Mouse (Mus musculus) urinary bladder, postnatal 10 days (tissue): ENCODE data around the gene Lrrfip1.

Source experiments
- DNase-seq: peaks from one replicate; pipeline ENCODE4 v3.0.0; 2022; ENCODE audit warnings: low spot score

Gene Lrrfip1

DNA sequence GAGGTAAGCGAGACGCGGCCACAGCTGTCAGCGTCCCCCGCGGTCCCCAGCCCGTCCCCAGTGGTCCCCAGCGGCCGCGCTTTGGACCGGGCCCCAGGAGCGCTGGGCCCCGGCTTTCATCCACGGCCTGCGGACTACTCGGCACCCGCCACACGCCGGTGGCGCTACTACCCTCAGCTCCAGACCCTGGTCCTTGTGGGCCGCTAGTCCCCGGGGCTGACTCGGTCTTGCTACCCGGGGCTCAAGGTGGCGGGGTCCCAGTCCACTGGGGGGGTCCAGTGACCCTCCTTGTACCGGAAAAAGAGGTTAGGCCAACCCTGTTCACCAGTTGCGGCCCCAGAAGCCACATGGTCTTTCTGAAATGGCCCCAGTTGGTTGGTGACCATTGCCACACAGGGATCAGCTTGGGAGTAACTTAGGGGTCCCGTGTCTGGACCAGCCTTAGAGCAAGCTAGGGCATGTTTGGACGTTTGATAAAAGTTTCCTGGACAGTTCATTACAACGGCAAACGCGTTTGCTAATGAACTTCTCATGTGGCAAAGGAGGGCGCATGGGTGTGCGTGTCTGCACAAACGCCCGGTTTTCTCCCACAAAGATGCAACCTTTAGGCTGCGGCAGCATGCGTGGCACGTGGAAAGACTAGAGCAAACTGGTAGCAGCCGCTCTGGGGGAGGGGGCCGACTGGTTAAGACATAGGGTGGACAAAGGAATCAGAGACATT is 514 bp downstream of the Lrrfip1 start:
- no peak for DNase-seq

DNA sequence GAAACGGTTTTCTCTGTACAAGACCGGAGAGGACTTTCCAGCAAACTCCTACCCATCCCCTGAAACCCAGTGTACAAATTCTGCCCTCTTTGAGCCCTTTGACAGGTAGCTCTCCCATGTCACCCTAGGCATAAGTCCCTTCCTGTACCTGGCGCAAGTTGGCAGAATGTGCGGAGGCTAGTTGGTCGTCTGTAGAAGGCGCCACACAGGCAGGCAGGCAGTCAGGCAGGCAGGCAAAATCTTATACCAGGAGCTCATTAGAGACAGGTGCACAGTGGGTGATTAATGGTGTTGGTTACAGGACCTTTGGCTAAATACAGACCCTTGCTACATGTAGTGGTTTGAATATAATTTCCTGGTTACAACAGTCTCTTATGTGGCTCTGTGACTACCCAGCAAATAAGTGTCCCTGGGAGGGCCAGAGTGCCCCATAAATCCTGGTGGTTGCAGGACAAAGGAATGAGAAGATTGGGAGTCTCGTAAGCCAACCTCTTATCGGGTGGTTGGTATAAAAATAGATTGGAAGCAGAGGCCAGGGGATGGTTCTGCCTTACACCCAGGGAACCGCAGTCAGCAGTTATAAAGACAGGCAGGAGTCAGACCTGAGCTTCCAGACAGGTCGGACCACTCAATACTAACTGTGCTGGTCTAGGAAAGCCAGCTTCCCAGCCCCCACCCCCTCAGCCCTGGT is 1.5 kb downstream of the Lrrfip1 start:
- no peak for DNase-seq

DNA sequence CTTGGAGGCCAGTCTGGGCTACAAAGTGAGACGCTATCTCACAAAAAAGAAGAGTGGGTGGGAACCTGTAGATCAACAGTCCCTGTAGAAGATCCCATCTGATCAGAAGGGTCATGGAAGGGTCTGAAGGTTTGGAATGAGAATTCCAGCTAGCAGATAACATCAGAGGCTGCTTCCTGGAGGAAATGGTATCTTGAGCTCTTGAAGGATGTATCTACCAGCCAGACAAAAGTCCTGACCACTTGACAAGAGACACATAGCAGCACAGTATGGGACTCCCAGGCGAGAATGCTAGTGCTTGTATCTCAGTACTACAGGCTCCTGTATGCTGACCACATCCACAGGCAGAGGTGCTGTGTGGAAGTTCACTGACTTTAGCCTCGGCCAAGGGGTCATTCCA is 2.6 kb downstream of the Lrrfip1 start:
- no peak for DNase-seq

DNA sequence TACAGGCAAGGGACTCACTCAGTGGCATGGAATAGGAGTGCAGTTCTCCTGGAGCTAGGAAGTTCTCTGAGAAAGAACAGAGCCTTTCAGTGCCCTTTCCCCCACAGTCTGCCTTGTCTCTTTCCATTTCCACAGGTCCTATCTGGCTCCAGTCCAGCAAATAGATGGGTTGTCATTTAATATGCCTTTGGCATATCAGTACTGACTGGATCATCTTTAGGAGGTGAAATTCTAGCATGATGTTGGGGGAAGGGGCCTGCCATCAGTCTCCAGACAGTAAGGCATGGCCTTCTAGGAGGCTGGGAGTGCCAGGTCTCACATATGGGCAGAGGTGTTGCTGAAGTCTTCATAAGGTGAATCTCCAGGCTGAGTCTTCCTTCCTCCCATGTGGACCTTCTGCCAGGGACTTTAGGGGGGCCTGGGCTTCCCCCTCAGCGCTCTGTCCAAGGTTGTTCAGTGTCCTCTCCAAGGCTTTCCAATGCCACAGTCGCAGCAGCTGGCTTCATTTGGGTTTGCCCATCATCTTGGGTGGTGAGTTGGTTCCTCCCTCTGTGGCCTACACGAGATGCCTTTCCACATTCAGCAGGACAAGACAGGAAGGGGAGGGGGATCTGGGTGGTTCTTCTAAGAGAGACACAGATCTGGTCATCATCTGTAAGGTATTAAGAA is 3.5 kb downstream of the Lrrfip1 start:
- DNase-seq: no peak

DNA sequence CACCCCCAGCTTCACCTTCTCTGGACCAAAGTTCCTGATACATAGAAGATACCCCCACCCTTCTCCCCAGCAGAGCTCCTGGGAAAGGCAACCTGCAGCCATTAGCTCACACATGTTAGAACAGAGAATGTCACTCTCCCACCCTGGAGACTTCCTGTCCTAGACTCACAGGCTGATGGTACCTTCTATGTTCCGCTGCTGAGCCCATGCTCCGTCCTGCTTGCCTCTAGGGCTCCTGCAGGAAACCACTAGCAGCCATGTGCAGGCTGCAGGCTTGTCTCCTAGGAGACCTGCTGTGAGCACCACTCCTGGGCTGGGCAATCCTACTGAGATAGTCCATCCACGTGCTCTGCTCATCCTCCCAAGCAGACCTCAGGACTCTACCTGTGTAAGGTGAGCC is 4.1 kb downstream of the Lrrfip1 start:
- no peak for DNase-seq

DNA sequence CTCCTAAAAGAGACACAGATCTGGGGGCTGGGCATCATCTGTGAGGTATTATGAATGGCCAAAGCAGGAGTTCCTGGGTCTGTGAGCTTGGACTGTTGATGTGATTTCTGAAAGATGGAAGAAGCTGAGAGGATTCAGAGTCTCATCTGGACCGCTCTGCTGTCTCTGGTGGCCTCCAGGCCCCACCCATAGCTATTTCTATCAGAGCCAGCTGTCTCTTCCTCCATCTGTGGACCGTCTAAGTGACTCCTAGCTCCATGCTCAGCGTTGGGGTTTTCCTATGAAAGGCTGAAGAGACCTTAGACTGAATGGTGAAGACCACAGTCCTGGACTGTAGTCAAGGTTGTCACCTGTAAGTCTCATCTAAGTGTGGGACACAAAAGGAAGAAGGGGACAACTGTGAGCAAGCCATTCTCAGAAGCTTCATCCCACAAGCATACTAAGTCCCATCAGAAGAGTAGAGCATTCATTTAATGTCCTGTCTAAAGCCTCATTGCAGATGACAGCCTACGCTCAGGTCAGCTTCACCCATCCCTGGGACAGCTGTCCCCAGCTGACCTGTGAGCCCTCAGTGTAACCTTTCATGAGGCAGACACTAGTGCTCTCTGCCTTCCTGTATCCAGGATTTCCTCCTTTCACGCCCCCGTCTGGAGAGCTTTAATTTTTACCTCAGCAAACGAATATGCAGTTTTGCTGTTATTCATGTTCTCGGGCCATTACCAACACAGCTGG is 5.2 kb downstream of the Lrrfip1 start:
- DNase-seq: no peak

DNA sequence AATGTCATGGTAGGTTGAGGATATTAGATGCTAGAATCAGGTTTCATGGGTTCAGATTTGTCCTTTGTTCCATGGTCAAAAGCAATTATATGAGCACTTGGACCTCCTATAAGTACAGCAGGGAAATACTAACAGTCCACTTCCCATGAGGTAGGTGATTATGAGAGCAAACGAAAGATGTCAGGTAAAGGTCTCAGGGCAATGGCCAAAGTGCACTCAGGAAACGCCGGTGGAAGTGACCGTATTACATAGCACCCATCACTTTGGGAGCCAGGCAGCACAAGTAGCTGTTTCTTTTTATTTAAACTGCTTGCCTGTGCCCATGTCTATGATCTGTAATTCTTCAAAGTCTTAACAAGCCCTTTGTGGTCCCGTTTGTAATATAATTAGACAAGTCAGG is 7.5 kb downstream of the Lrrfip1 start:
- no peak for DNase-seq

DNA sequence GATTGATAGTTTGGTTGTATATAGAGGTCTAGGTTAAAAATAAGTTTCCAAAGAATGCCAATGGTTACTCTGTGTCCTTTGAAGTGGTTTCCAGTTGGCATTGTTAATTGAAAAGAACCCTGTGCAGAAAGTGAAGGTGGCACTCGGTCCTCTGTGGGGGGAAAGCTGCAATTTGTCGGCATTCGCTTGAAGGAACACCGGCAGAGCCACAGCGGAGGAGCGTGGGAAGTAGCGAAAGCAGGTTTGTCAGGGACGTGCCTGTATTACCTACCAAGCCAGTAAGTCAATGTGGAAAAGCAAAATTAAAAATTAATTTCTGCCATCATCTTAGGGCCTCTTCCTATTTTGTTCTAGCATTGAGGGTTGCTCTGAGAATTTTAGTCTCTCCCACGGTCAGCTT is 8.2 kb downstream of the Lrrfip1 start:
- DNase-seq: no peak

DNA sequence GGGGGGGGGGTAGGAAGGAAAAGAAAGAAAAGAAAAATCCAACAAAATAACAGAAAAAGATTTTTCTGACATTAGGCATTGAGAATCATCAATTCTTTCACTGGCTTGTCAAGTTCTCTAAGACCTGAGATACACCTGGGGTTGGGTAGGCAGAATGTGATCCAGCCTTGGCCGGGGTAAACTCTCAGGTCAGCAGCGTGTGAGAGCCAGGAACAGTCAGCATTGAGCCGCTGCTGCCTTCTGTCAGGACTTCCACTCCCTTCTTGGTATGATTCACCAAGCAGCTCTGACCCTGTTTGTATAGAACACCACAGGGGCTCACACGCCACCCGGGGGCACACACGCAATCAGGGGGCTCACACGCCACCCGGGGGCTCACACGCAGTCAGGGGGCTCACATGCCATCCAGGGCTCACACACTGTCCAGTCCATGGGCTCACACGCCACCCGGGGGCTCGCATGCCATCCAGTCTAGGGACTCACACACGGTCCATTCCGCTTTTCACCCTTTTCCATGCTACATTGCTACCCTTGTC is 9.7 kb downstream of the Lrrfip1 start:
- no peak for DNase-seq

DNA sequence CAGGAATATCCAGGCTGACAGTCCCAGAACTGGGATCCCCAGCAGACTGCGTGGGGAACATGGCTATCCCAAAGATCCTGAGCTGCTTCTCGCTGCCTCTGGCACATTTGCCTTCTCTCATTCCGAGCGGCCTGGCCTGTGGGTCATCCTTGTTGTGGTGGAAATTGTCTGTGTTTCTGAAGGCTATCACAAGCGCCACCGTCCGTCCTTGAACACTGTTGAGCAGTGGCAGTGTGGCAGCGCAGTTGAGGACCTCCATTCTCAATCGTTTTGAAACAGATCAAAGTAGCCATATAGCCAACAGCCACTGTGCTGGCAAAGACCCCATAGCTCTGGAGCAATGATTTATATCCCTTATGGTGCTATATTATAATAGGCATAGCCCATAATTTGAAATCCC is 10.2 kb downstream of the Lrrfip1 start:
- DNase-seq: no peak

DNA sequence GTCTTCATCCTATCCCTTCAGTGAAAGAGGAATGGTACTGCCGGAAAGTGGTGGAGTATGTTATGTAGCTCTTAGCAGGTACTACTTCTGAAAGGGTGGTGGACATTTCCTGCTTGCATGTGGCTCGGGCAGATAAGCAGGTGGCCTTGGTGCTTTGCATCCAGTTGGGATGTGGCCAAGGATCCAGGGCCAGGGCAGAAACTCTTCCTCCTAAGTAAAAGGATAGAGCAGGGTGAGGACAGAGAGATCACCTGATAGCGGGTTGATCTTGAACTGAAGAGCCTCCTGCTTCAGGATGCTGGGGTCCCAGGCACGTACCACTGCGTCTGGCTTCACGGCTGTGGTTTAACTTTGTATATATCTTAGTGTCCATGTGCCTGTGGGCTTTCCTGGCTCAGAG is 10.7 kb downstream of the Lrrfip1 start:
- no peak for DNase-seq

DNA sequence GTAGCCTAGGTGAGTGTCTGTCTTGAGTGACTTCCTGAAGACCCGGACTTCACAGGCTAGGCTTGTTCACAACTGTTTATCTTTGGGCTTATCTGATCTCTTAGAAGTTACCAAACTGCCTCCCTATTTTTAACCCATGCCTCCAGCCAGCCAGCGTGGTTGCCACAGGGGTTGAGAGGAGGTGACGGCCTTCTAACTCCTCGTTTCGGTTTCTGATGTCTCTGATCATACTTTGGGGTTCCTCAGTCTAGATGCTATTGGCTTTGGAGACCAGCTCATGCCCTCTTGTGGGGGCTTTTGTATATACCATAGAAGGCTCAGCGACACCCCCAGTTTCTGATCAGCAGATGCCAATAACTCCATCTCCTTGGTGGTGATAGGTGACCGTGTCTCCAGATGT is 11.7 kb downstream of the Lrrfip1 start:
- DNase-seq: no peak

DNA sequence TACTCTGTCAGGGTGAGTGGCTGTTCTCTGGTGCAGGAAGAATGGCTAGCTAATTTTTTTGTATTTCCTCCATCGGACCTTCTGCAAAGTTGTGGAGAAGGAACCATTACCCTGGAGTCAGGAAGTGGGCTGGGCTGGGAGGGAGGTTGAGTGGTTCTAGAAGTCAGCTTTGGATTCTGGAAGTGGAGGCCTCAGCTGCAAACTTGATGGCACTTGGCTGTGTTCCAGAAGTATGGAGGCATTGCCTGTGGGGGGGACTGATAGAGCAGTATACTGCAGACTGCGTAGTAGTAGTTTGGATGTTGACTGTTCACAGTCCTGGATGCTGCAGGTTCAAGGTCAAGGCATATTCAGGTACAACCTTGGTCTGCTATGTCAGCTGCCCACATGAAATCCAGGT is 12.2 kb downstream of the Lrrfip1 start:
- no peak for DNase-seq

DNA sequence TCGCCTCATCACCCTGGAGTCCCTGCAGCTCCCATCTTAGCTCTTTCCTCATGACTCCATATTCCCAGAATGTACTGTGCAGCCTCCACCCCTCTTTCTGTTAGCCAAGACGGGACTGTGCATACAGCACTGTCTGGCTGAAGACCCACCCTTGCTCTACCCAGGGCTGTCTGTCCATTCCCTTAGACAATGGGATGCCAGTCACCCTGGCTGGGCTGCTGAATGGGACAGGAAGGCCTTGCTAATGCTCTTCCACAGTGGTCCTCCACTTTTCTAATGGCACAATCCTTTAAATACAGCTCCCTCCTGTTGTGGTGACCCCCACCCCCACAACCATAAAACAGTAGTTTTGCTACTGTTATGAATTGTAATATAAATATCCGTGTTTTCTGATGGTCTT is 12.8 kb downstream of the Lrrfip1 start:
- DNase-seq: no peak

DNA sequence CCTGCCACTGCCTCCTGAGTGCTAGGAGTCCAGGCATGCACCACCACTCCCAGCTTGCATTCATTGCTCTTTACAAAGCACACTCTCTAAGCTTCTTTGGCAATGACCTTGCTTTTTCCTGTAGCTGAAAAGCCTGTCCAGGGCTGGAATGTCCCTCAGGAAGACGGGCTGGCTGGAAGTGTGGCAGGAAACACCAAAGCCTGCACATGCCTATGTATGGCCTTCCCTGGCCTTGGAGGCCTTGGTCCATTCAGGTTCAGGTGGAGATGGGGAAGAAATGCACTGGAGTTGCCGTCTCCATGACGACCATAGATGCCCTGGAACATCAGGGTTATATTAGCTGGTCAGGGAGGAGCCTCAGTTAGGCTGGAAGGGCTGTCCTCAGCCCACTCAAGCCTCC is 15.3 kb downstream of the Lrrfip1 start:
- no peak for DNase-seq

DNA sequence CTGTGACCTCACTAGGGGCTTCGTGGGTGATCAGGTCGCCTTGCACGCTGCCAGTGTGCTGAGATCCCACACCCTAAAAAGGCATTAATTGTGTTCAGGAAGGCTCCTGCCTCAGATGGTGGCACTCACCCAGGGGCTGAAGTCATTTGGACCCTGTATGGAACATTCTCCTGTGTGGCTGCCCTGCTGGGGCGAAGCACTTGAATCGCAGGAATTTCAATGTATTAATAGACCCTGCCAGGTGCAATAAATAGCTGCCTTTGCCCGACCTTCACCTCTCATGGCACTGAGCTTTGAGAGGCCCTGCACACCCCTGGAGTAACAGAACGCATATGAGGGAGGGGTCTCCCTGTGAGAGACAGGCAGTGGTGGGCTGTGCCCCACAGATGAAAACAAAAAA is 17.0 kb downstream of the Lrrfip1 start:
- DNase-seq: no peak

DNA sequence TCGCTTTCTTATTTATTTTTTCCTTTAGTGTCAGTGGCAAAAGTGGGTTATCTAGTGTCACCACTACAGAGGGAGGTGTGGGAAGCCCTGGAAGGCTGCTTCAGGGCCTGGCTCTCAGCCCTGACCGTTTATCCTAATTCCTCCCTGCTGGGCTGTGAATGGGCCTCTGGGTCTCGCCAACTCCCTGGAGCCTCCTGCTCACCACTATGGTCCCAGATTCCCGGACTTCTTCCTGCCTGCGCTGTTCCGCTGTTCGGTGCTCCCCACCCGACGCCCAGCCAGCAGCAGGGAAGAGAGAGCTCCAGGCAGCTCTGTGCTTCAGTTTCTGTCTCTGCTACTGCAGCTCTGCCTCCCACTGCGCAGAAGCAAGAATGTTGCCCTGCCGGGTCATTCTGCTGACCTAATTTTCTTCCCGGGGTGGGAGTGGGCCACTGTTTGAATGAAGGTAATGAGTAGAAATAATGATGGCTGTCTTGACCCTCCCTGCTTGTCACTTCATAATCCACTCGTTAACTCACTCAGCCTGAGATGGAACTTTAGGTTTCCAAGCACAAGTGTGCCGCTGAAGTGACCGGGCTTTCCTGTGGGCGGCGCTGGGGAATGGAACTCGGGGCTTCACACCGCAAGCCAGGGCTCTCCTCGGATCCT is 18.7 kb downstream of the Lrrfip1 start:
- DNase-seq: no peak

DNA sequence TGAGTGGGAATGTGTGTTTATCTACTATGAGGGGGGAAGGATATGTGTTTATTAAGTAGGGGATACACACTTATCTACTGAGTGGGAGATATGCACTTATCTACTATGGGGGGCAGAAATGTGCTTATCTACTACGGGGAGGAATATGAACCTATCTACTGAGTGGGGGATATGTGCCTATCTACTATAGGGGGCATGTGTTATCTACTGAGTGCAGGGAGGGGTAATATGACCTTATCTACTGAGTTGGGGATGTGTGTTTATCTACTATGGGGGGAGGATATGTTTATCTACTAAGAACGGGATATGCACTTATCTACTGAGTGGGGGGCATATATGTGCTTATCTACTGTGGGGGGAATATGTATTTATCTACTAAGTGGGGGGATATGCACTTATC is 20.8 kb downstream of the Lrrfip1 start:
- DNase-seq: no peak

DNA sequence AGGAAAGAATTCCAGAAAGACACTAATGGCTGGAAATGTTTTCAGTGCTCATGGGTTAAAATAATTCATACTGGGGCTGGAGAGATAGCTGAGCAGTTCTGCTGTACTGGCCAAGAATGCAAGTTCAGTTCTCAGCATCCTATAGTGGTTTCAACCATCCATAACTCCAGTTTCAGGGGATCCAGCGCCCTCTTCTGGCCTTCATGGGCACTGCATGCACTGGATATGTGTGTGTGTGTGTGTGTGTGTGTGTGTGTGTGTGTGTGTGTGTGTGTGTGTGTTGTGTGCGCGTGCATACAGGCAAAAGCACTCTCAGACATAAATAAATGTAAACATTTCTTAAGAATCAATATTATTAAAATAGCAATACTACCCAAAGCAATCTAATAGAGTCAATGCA is 22.8 kb downstream of the Lrrfip1 start:
- DNase-seq: no peak

DNA sequence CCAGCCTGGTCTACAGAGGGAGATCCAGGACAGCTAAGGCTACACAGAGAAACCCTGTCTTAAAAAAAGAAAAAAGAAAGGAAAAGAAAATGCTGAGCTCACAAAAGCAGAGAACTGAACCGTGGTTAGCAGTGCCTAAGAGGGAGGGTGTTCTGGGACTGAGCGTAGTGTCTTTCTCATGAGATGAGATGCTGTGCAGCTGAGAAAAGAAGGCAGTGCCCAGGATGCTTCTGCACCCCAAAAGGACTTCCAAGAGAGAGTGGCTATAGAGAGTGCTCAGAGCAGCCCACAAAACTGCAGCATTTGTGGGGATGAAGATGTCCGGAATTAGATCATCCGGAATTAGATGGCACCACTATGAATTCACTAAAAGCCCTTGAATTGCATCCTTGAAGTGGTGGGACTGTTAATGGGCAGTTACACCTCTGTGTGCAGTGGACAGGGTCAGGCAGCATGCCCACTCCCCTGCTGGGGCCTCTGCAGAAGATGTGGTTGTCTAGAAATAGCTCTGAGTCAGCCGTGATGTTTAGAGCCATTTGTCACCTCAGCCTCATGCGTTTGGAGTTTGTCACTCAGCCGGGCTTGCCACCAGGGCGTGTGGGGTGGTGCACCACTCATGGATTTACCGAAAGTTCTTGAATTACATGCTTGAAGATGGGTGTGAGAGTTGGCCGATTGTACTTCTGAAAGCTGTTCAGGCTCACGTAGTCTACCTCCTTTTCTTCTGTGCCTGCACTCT is 23.8 kb downstream of the Lrrfip1 start:
- DNase-seq: no peak

DNA sequence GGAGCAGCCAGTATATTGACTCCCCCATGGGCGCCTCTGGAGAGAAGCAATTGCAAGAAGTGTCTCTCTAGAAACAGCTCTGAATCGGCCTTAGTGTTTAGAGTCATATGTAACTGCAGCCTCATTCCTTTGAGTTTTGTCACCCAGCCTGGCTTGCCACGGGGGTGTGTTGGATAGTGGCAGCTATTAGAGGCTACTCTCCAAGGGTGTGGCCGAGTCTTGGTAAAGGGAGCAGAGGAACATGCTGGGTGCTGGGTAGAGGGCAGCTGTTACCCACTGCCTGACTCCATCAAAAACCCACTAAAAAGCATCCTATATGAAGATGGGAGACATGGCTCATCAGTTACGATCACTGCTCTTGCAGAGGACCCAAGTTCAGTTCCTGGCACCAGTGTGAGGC is 24.7 kb downstream of the Lrrfip1 start:
- no peak for DNase-seq
